Mouse (Mus musculus): ENCODE results near the gene Wscd2.

DNA sequence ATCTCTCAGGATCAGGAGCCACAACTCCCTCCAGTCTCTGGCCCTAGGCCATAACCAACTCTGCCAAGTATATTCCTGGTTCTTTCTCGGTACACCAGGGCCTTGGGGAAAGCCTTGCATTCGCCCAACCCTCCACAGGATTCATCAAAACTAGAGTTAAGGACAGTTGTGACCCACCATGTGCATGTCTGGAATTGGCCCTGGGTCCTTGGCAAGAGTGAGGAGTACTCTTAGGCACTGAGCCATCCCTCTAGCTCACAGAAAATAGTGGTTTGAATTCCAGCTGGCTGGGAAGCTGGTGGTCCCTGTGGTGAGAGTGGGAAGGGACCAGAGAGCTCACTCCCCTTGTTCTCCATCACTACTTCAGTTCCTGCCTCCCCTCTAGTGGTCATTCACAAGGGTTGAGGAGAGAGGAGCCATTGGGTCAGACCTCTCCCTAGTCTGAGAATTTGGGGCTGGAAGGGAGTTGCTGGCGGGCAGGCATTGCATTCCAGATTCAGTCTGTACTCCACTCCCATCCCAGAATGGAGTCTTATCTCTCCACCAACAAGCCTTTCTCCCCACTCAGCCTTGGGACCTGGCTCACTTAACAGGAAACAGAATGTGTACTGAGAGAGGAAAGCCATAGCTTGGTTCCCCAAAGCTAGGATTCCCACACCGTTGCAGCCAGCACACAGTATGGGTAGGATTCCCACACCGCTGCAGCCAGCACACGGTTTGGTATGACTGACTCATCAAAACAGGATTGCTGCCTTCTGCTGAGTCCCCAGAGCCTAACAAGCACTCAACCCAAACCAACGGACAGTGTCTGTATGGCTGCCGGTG is 117.0 kb downstream of the Wscd2 start:
- no peak for TF ChIP-seq POLR2A (IDR thresholded peaks at IDR 0.05; ENCODE audit: insufficient read depth, low read depth, low read length)
- TF ChIP-seq CTCF (IDR thresholded peaks at IDR 0.05) = peak; percentile 42
- no peak for TF ChIP-seq EP300 (IDR thresholded peaks at IDR 0.05; ENCODE audit: insufficient read depth, low read depth, low read length)

Measured in heart, adult 2 months (tissue).